Mouse (Mus musculus) limb, embryonic 13.5 days (tissue): ENCODE data around the gene Fhl2. TPM values are rescaled to one million over a fixed set of nuclear protein-coding genes. Genes with fewer than 3 reads are reported as not detected.

ENCODE experiments used
- ATAC-seq: fragments of 200-750 bp; cut with Nextera tagmentation; 2 replicates; pipeline ENCODE4 v1.8.0; 2017; ENCODE audit warnings: low read depth, moderate number of reproducible peaks, moderate TSS enrichment; ENCODE audit not compliant: low FRiP score
- H3K27ac ChIP-seq: fragments of 300-500 bp; sonication (generic); 2 replicates; pipeline ENCODE4 v1.5.1; 2015; ENCODE audit warnings: inconsistent platforms, mild to moderate bottlenecking, moderate library complexity
- H3K27me3 ChIP-seq: fragments of 300-500 bp; sonication (generic); 2 replicates; pipeline ENCODE4 v1.6.1; 2015; ENCODE audit warnings: mild to moderate bottlenecking, inconsistent platforms
- H3K36me3 ChIP-seq: fragments of 300-500 bp; sonication (generic); 2 replicates; pipeline ENCODE4 v1.6.1; 2015; ENCODE audit warnings: inconsistent platforms, mild to moderate bottlenecking, moderate library complexity
- H3K4me1 ChIP-seq: fragments of 300-500 bp; sonication (generic); 2 replicates; pipeline ENCODE4 v1.6.1; 2015; ENCODE audit warnings: inconsistent platforms
- H3K4me2 ChIP-seq: fragments of 300-500 bp; sonication (generic); replicated peaks from 2 replicates; pipeline ENCODE4 v1.6.1; 2015; ENCODE audit warnings: inconsistent platforms, mild to moderate bottlenecking, moderate library complexity
- H3K4me3 ChIP-seq: fragments of 300-500 bp; sonication (generic); 2 replicates; pipeline ENCODE4 v1.5.1; 2015; ENCODE audit warnings: moderate library complexity, mild to moderate bottlenecking, inconsistent platforms
- H3K9ac ChIP-seq: fragments of 300-500 bp; sonication (generic); 2 replicates; pipeline ENCODE4 v1.6.1; 2015; ENCODE audit warnings: mild to moderate bottlenecking, inconsistent platforms
- H3K9me3 ChIP-seq: fragments of 300-500 bp; sonication (generic); 2 replicates; pipeline ENCODE4 v1.6.1; 2016; ENCODE audit warnings: inconsistent platforms
- WGBS: fragments of 180-500 bp; shearing (Covaris S2); methylation state at CpG from one replicate; pipeline ENCODE4 v1.1.7; 2015; 5-methylcytosine and 5-hydroxymethylcytosine counted together
- polyA plus RNA-seq: library from polyadenylated mRNA; unstranded; fragments of >200 nt; fragmentation: Nextera tagmentation; extraction: Ambion mirVana; gene quantifications from 2 replicates; pipeline ENCODE4 v1.2.1, GENCODE M21; 2015

The Fhl2 gene
- polyA plus RNA-seq, 1 experiment from 2014 or later = 19.1 TPM

DNA sequence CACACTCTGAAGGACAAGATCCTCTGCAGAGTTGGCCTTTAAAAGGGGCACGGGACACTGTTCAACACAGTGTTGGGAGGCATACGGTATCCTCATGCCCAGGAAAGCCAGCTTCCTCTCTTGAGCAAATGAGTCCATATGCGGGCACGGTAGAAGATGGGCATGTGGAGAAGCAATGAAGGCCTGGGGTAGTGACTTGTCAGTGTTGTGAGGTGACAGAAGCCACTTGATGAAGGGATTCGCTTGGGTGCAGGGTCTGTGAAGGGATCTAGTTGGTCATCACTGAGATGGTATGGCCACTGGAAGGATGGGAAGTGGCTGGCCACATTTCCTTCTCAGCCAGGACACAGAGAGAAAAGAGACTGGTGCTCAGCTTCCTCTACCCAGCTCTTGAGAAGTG is 32.2 kb downstream of the Fhl2 start:
- H3K4me2 ChIP-seq = no peak overlapping the region
- H3K4me1 ChIP-seq = peaks cover 21% of the 10 kb centered on the region
- ATAC-seq = no peak
- no peak overlapping the region for H3K27ac ChIP-seq
- H3K36me3 ChIP-seq = no peaks in the 10 kb centered on the region
- peaks cover 5% of the 10 kb centered on the region; the same call in 1 of the 2 replicates for H3K9me3 ChIP-seq
- H3K4me3 ChIP-seq = no peak overlapping the region
- 97% methylated on average over 5 of the region's 5 CpGs for WGBS
- H3K27me3 ChIP-seq = 0 out of 2 replicates have a peak, but pooled peaks cover 6% of the 10 kb centered on the region
- H3K9ac ChIP-seq = no peak overlapping the region

DNA sequence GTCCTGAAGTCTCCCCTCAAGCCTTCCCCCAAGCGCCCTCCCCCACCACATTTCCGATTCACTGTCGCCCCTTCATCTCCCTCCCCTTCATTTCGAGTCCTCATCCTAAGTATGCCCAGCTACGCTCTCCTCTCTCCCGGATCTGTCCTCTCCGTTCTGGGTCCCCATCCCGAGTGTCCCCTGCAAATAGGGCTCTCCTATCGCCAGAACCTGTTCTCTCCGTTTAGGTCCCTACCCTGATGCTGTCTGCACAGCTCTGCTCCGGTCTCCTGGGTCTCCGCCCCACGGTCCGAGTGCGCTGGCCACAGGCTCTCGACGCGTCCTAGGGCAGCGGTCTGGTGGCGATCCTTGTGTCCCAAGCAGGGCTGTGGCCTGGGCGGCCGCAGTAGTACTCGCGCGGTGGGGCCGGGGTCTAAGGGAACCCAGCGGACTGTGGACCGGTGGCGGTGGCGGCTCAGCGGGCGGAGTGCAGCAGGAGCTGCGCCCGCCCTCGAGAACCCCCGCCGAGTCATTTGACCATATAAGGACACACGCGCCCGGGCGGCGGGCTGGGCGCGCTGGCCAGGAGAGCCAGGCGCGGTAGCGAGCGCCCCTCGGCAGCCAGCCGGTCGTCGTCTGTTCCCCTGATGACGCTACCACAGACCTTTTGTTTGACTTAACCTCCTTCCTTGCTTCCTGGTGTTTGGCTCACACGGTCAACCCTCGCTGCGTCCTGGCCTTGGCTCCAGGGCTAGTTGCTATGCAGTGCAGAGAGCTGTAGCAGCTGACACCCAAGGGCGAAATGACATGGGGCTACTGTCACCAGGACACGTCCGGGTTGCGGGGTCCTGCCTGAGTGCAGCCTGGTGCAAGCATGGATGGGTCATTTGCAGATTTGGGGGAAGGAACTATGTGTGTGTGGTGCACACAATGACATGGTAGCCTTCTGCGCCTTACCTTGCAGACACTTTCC is 33.0 kb downstream of the Fhl2 start:
- H3K4me2 ChIP-seq = peak overlapping the region; percentile 94
- H3K27ac ChIP-seq = no peak overlapping the region
- H3K4me3 ChIP-seq = peak overlapping the region; percentile 75
- H3K4me1 ChIP-seq = peaks cover 18% of the 10 kb centered on the region
- peak; percentile 89 for ATAC-seq
- H3K36me3 ChIP-seq = no peaks in the 10 kb centered on the region
- WGBS = 5% methylated on average over 61 of the region's 61 CpGs
- peaks cover 5% of the 10 kb centered on the region; the same call in 1 of the 2 replicates for H3K9me3 ChIP-seq
- peak overlapping the region; percentile 84 for H3K9ac ChIP-seq
- 0 out of 2 replicates have a peak, but pooled peaks cover 6% of the 10 kb centered on the region for H3K27me3 ChIP-seq

DNA sequence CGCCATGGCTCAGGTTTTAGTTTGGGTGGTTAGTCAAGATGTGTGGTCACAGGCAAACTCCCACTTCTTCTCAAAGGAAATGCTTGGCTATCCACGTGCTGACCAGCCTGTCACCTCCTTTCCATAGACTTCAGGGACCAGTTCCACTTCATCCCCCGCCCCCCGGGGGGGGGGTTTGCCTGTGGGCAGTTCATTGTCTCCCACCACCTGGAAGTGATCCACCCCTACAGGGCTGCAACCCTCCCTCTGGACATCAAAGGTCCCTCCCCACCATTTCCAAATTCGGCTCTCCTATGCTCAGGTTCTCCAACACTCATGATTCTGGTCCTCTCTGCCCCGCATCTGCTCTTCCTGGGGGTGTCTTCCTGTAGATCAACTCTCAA is 33.7 kb downstream of the Fhl2 start:
- H3K9ac ChIP-seq = peak overlapping the region; percentile 84
- H3K4me2 ChIP-seq = peak overlapping the region; percentile 94
- 0% methylated on average over 6 of the region's 6 CpGs for WGBS
- peaks cover 5% of the 10 kb centered on the region; the same call in 1 of the 2 replicates for H3K9me3 ChIP-seq
- H3K36me3 ChIP-seq = no peaks in the 10 kb centered on the region
- H3K27me3 ChIP-seq = 0 out of 2 replicates have a peak, but pooled peaks cover 6% of the 10 kb centered on the region
- H3K27ac ChIP-seq = no peak overlapping the region
- peaks cover 11% of the 10 kb centered on the region for H3K4me1 ChIP-seq
- ATAC-seq = peak; percentile 31; the same call in 1 of the 2 replicates
- H3K4me3 ChIP-seq = peak overlapping the region; percentile 75

DNA sequence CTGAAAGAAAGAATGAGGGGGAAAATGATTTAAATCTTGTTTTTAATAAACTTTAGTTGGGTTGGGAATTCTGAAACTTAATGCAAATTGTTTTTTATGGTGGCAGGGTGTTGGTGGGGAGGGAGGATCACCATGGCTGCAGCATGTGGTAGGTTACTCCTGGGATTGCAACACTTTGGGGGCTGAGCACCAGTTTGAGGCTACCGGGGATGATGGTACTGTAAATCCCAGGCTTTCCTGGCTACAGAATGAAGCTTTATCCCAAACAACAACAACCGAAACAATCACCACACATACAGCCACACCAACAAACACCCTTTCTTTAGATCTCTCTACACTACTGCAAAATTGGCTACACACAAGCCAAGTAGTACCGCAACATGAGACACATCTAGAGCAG is 34.4 kb downstream of the Fhl2 start:
- Histone ChIP-seq H3K36me3 (no peaks in the 10 kb centered on the region), H3K9me3 (peaks cover 5% of the 10 kb centered on the region; the same call in 1 of the 2 replicates), H3K4me1 (peaks cover 4% of the 10 kb centered on the region; the same call in 1 of the 2 replicates), H3K27me3 (0 out of 2 replicates have a peak, but pooled peaks cover 6% of the 10 kb centered on the region), H3K4me3 (peak overlapping the region; percentile 75; the same call in 1 of the 2 replicates), H3K27ac (no peak overlapping the region), H3K9ac (no peak overlapping the region), H3K4me2 (peak overlapping the region; percentile 94)
- no peak for ATAC-seq
- 82% methylated on average over 3 of the region's 3 CpGs for WGBS

DNA sequence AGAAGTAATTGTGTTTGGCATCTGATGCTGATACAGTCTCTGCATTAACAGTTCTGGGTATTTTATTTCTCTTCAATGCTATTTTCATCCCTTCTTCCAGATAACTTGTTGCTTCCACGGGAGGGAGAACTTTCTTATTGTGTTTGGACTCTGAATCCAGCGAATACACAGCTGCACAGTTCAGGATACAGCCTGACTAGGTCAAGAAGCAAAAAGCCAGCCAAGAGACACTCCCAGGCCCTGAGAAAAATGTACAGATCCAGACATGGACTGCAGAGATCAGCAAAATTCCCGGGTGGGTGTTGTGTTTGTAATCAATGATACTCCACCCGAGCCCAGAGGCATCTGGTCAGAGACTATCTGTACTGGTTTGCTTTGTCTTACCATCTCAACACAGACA is 37.4 kb downstream of the Fhl2 start:
- Histone ChIP-seq H3K27ac (no peak overlapping the region), H3K27me3 (0 out of 2 replicates have a peak, but pooled peaks cover 1% of the 10 kb centered on the region), H3K9me3 (no peaks in the 10 kb centered on the region), H3K36me3 (no peaks in the 10 kb centered on the region), H3K4me3 (no peak overlapping the region), H3K4me1 (0 out of 2 replicates have a peak, but pooled peaks cover 5% of the 10 kb centered on the region), H3K9ac (no peak overlapping the region), H3K4me2 (no peak overlapping the region)
- no peak for ATAC-seq
- 72% methylated on average over 4 of the region's 4 CpGs for WGBS

DNA sequence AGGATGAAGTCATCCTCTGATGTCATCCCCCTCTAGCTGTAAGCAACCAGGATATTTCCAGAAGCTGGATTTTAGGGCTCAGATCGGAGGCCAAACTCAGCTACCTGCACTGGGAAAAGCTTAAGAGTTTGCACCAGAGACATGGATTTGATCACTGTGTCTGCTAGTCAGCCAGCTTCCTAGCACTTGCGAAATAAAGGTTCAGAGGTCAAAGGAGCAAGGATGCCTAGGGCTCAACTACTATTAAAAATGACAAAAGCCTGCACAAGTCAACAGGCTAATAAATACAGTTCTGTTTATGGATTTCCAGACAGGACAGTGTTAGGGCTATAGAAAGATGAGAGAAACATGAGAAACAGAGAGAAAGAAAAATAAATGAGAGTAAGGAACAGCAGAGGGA is 38.9 kb downstream of the Fhl2 start:
- ATAC-seq = no peak

DNA sequence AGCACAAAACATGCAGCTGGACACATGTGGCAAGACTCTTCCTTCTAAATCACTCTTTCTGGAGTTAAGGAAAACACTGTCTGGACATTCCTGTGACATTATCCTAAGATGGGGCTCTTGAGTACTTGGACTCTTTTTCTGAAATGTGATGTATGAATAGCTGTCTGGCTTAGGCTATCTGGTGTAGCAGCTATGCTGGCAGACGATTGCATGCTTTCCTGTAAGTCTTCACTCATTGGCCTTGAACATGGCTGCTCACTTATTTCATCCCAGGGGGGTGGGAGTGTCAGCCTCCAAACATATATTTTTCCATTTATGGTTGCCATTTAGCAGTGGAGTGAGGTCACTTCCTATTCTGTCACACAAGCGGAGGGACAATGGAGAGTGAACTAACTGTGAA is 42.3 kb downstream of the Fhl2 start:
- Histone ChIP-seq H3K4me2 (no peak overlapping the region), H3K4me1 (0 out of 2 replicates have a peak, but pooled peaks cover 2% of the 10 kb centered on the region), H3K9me3 (no peaks in the 10 kb centered on the region), H3K4me3 (no peak overlapping the region), H3K36me3 (no peaks in the 10 kb centered on the region), H3K27me3 (no peaks in the 10 kb centered on the region), H3K9ac (no peak overlapping the region), H3K27ac (no peak overlapping the region)
- WGBS = 65% methylated on average over 2 of the region's 2 CpGs
- 0 out of 2 replicates have a peak, but pooled peaks have one; percentile 32 for ATAC-seq

More for the DNA sequence above, 38.9 kb downstream of the Fhl2 start:
- Histone ChIP-seq H3K4me3 (no peak overlapping the region), H3K4me2 (no peak overlapping the region), H3K9me3 (no peaks in the 10 kb centered on the region), H3K36me3 (no peaks in the 10 kb centered on the region), H3K4me1 (0 out of 2 replicates have a peak, but pooled peaks cover 2% of the 10 kb centered on the region), H3K27ac (no peak overlapping the region), H3K27me3 (no peaks in the 10 kb centered on the region), H3K9ac (no peak overlapping the region)
- WGBS = 75% methylated on average over 2 of the region's 2 CpGs

DNA sequence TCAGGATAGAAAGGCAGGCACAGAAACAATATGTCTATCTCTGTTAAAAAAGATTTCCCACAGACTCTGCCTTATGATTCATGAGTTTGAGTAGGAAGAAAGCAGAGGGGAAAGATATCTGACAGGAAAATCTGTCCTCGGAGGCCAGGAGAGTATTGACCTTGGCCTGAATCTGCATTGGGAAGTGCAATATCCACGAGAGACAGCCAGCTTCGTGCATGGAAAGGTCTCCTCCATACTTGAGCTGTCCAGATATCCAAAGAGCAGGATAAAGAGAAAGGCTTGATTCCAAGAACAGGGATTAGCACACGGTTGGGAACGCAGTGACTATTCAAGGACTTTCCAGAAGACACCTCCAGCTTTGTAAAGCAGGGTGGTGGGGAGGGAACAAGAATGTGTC is 43.2 kb downstream of the Fhl2 start:
- no peaks in the 10 kb centered on the region for H3K27me3 ChIP-seq
- no peak overlapping the region for H3K27ac ChIP-seq
- no peak overlapping the region for H3K4me3 ChIP-seq
- no peaks in the 10 kb centered on the region for H3K9me3 ChIP-seq
- peaks cover 4% of the 10 kb centered on the region; the same call in 1 of the 2 replicates for H3K36me3 ChIP-seq
- H3K9ac ChIP-seq = no peak overlapping the region
- WGBS = 86% methylated on average over 5 of the region's 5 CpGs
- H3K4me2 ChIP-seq = no peak overlapping the region
- ATAC-seq = no peak
- H3K4me1 ChIP-seq = 0 out of 2 replicates have a peak, but pooled peaks cover 2% of the 10 kb centered on the region

DNA sequence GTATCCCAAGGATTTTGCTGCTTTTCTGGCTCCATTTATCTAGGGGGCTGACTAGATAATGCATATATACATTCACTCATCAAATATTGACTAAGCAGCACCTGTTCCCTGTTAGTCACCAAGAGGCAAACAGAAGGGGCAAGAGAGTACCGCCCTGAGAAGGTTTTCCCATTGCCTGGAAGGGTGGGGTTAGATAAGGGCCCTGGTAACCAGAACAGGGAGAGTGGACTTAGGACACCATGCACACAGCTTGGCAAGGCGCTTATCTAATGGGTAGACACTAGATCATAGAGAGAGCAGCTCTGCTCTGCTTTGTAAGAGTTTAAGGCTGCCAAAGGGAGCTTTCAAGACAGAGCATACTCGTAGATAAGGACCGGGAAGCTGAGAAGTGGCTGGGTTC is 44.2 kb downstream of the Fhl2 start:
- Histone ChIP-seq H3K27me3 (no peaks in the 10 kb centered on the region), H3K9me3 (no peaks in the 10 kb centered on the region), H3K27ac (no peak overlapping the region), H3K4me3 (no peak overlapping the region), H3K9ac (no peak overlapping the region), H3K4me2 (no peak overlapping the region), H3K4me1 (0 out of 2 replicates have a peak, but pooled peaks cover 2% of the 10 kb centered on the region), H3K36me3 (peaks cover 4% of the 10 kb centered on the region; the same call in 1 of the 2 replicates)
- 84% methylated on average over 4 of the region's 4 CpGs for WGBS
- ATAC-seq = no peak

DNA sequence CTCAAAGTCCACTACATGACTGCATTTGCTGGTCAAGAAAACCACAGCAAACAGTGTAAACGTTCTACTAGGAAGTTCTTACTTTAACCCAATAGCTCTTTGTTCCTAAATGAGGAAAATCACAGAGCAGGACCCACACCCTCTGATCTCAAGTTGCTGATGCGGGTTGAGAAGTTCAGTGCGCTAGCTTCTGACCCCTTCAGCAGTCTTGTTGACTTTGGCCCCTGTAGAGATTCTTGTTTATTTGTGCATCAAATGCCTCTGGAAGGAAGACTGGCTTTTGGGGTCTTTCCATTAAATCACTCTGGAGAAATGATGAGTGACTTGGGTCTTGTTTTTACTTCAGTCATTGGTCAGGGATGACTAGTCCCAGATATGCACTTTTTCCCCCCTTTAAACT is 46.6 kb downstream of the Fhl2 start:
- 83% methylated on average over 3 of the region's 3 CpGs for WGBS
- Histone ChIP-seq H3K27me3 (no peaks in the 10 kb centered on the region), H3K4me1 (0 out of 2 replicates have a peak, but pooled peaks cover 2% of the 10 kb centered on the region), H3K9me3 (no peaks in the 10 kb centered on the region), H3K9ac (no peak overlapping the region), H3K36me3 (peaks cover 4% of the 10 kb centered on the region; the same call in 1 of the 2 replicates), H3K4me3 (no peak overlapping the region), H3K27ac (no peak overlapping the region), H3K4me2 (no peak overlapping the region)
- no peak for ATAC-seq

DNA sequence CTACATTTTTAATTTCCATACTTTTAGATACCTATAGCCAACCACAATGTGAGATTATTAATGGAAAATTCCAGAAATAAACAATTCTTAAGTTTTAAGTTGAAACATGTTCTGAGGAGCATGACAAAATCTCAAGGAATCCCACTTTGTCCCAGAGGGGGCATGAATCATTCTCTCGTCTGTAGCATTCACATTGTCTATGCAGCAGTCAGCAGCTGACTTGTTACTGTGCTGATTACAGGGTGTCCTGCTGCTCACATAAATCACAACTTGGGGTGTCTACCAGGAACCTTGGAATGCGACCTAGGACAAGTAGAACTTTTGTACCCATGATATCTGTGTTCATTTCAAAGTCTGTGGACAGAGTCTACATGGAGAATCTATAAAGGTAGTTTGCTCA is 49.3 kb downstream of the Fhl2 start:
- Histone ChIP-seq H3K9ac (no peak overlapping the region), H3K27me3 (no peaks in the 10 kb centered on the region), H3K4me1 (no peaks in the 10 kb centered on the region), H3K4me2 (no peak overlapping the region), H3K36me3 (peaks cover 4% of the 10 kb centered on the region; the same call in 1 of the 2 replicates), H3K4me3 (no peak overlapping the region), H3K27ac (no peak overlapping the region), H3K9me3 (no peaks in the 10 kb centered on the region)
- ATAC-seq = no peak
- 58% methylated on average over 2 of the region's 2 CpGs for WGBS

DNA sequence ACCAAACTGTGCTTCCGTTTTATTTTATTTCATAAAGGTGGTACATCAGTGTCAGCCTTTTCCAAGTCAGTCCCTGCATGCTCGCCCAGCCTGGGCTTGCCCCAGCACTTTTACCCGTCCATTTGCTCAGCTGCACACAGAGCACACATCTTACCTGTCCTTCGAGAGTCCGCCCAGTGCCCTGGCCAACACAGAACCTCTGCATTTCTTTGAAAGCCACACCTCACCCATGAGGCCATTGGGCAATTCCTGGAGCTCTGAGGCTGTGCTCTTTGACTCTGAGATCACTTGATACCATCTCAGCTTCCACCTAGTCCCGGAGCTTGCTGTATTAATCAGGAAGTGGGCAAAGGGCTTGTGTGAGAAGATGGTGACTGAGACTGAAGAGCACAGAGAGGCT is 51.4 kb downstream of the Fhl2 start:
- ATAC-seq = no peak
- H3K4me1 ChIP-seq = no peaks in the 10 kb centered on the region
- WGBS = 80% methylated on average over 6 of the region's 6 CpGs

More for the DNA sequence above, 51.4 kb downstream of the Fhl2 start:
- H3K9me3 ChIP-seq = no peaks in the 10 kb centered on the region
- H3K27me3 ChIP-seq = no peaks in the 10 kb centered on the region
- H3K27ac ChIP-seq = no peak overlapping the region
- peaks cover 4% of the 10 kb centered on the region; the same call in 1 of the 2 replicates for H3K36me3 ChIP-seq
- H3K4me2 ChIP-seq = no peak overlapping the region
- no peak overlapping the region for H3K9ac ChIP-seq
- H3K4me3 ChIP-seq = no peak overlapping the region
